Mouse (Mus musculus): ENCODE measurements around the gene Hist1h2af. TPM values are rescaled to one million over a fixed set of nuclear protein-coding genes. Genes with fewer than 3 reads are reported as not detected.
"Not testable (repeated sequence)": the region's sequence is repeated elsewhere in the genome, so short reads cannot be mapped to it uniquely, and the experiment has no call there.

Hist1h2af gene
- polyA plus RNA-seq, 1 experiment from 2014 or later, result 0.82 TPM

- not testable (repeated sequence) for ATAC-seq (ENCODE audit: low FRiP score, low read depth); H3K36me3 ChIP-seq; H3K9me3 ChIP-seq; H3K27me3 ChIP-seq
- H3K4me3 ChIP-seq, result peak overlapping the region; percentile 44
- peak overlapping the region; percentile 96 for H3K27ac ChIP-seq (replicated peaks)
- peaks cover 30% of the 10 kb centered on the region for H3K4me1 ChIP-seq (replicated peaks)
- peak overlapping the region; percentile 49 for H3K9ac ChIP-seq
- WGBS, result 1% methylated on average over 28 of the region's 41 CpGs
- H3K4me2 ChIP-seq, result peak overlapping the region; percentile 58
These were observed 36.7 kb downstream of the Hist1h2af start for GRCm38 (mm10) chr13:23570261-23571021.

GRCm38 (mm10) chr13:23571022-23571503 lies 37.4 kb downstream of the Hist1h2af start, which contains the start of the genes Hist1h2ae and Hist1h2bg:
Hist1h2ae (minus strand) TSS chr13:23571220.
Hist1h2bg (plus strand) TSS chr13:23571396.
- no peaks in the 10 kb centered on the region for H3K9me3 ChIP-seq
- H3K27me3 ChIP-seq, result no peaks in the 10 kb centered on the region
- peak within 1 kb of the TSS; percentile 58 for H3K4me2 ChIP-seq
- peak within 1 kb of the TSS; percentile 96 for H3K27ac ChIP-seq (replicated peaks)
- WGBS, result 0% methylated on average over 18 of the region's 18 CpGs
- peak within 1 kb of the TSS; percentile 50 for H3K9ac ChIP-seq
- H3K36me3 ChIP-seq, result no peaks in the 10 kb centered on the region
- ATAC-seq (ENCODE audit: low FRiP score, low read depth), result peak; percentile 96
- H3K4me1 ChIP-seq (replicated peaks), result peaks cover 32% of the 10 kb centered on the region
- peak within 1 kb of the TSS; percentile 44 for H3K4me3 ChIP-seq

GRCm38 (mm10) chr13:23571504-23572217 lies 38.0 kb downstream of the Hist1h2af start:
- peak overlapping the region; percentile 96 for H3K27ac ChIP-seq (replicated peaks)
- ATAC-seq (ENCODE audit: low FRiP score, low read depth); H3K36me3 ChIP-seq; H3K9me3 ChIP-seq; H3K27me3 ChIP-seq: not testable (repeated sequence)
- H3K4me3 ChIP-seq, result peak overlapping the region; percentile 44
- peaks cover 38% of the 10 kb centered on the region for H3K4me1 ChIP-seq (replicated peaks)
- WGBS, result under 1% methylated on average over 18 of the region's 34 CpGs
- H3K4me2 ChIP-seq, result peak overlapping the region; percentile 58
- peak overlapping the region; percentile 50 for H3K9ac ChIP-seq

GRCm38 (mm10) chr13:23572218-23573033 lies 38.7 kb downstream of the Hist1h2af start:
- no peaks in the 10 kb centered on the region for H3K27me3 ChIP-seq
- H3K36me3 ChIP-seq, result no peaks in the 10 kb centered on the region
- H3K9me3 ChIP-seq, result no peaks in the 10 kb centered on the region
- ATAC-seq (ENCODE audit: low FRiP score, low read depth), result no peak
- peak overlapping the region; percentile 50 for H3K9ac ChIP-seq
- peaks cover 41% of the 10 kb centered on the region for H3K4me1 ChIP-seq (replicated peaks)
- peak overlapping the region; percentile 58 for H3K4me2 ChIP-seq
- peak overlapping the region; percentile 44 for H3K4me3 ChIP-seq
- WGBS, result 43% methylated on average over 2 of the region's 2 CpGs
- H3K27ac ChIP-seq (replicated peaks), result peak overlapping the region; percentile 96

GRCm38 (mm10) chr13:23573034-23573897 lies 39.6 kb downstream of the Hist1h2af start:
- H3K27ac ChIP-seq (replicated peaks), result peak overlapping the region; percentile 87
- not testable (repeated sequence) for H3K27me3 ChIP-seq; H3K36me3 ChIP-seq; ATAC-seq (ENCODE audit: low FRiP score, low read depth); H3K9me3 ChIP-seq
- peak overlapping the region; percentile 58 for H3K4me2 ChIP-seq
- peaks cover 41% of the 10 kb centered on the region for H3K4me1 ChIP-seq (replicated peaks)
- peak overlapping the region; percentile 38 for H3K4me3 ChIP-seq
- WGBS, result 8% methylated on average over 20 of the region's 20 CpGs
- peak overlapping the region; percentile 29; the same call in 1 of the 2 replicates for H3K9ac ChIP-seq

GRCm38 (mm10) chr13:23573898-23574524 lies 40.3 kb downstream of the Hist1h2af start, which contains the start of the genes Hist1h2bf and Hist1h2ad:
Hist1h2bf (minus strand) TSS chr13:23574196.
Hist1h2ad (plus strand) TSS chr13:23574381.
- peak within 1 kb of the TSS; percentile 43 for H3K4me3 ChIP-seq
- H3K27me3 ChIP-seq, H3K36me3 ChIP-seq, H3K9me3 ChIP-seq: not testable (repeated sequence)
- peak within 1 kb of the TSS; percentile 87 for H3K27ac ChIP-seq (replicated peaks)
- H3K4me2 ChIP-seq, result peak within 1 kb of the TSS; percentile 58
- peak within 1 kb of the TSS; percentile 29; the same call in 1 of the 2 replicates for H3K9ac ChIP-seq
- under 1% methylated on average over 42 of the region's 42 CpGs for WGBS
- H3K4me1 ChIP-seq (replicated peaks), result peaks cover 41% of the 10 kb centered on the region
- peak; percentile 93 for ATAC-seq (ENCODE audit: low FRiP score, low read depth)

GRCm38 (mm10) chr13:23574546-23575170 lies 41.0 kb downstream of the Hist1h2af start:
- not testable (repeated sequence) for H3K9me3 ChIP-seq; H3K36me3 ChIP-seq; H3K9ac ChIP-seq; ATAC-seq (ENCODE audit: low FRiP score, low read depth); H3K27me3 ChIP-seq
- peak overlapping the region; percentile 43 for H3K4me3 ChIP-seq
- peak overlapping the region; percentile 87 for H3K27ac ChIP-seq (replicated peaks)
- peak overlapping the region; percentile 58 for H3K4me2 ChIP-seq
- under 1% methylated on average over 7 of the region's 39 CpGs for WGBS
- peaks cover 39% of the 10 kb centered on the region for H3K4me1 ChIP-seq (replicated peaks)

- no peaks in the 10 kb centered on the region for H3K27me3 ChIP-seq
- H3K27ac ChIP-seq (replicated peaks), result peak within 1 kb of the TSS; percentile 82
- peak within 1 kb of the TSS; percentile 53; the same call in 1 of the 2 replicates for H3K9ac ChIP-seq
- peak within 1 kb of the TSS; percentile 58 for H3K4me2 ChIP-seq
- H3K4me1 ChIP-seq (replicated peaks), result peaks cover 34% of the 10 kb centered on the region
- H3K4me3 ChIP-seq, result peak within 1 kb of the TSS; percentile 43
- under 1% methylated on average over 18 of the region's 18 CpGs for WGBS
- no peaks in the 10 kb centered on the region for H3K36me3 ChIP-seq
- peak; percentile 62 for ATAC-seq (ENCODE audit: low FRiP score, low read depth)
- no peaks in the 10 kb centered on the region for H3K9me3 ChIP-seq
These were observed 41.7 kb downstream of the Hist1h2af start, which contains the start of gene Hist1h3d for GRCm38 (mm10) chr13:23575271-23575851. Hist1h3d (plus strand) TSS chr13:23575763.

- Histone ChIP-seq H3K4me2 (peak overlapping the region; percentile 58), H3K4me1 (replicated peaks) (peaks cover 35% of the 10 kb centered on the region), H3K27ac (replicated peaks) (peak overlapping the region; percentile 79), H3K4me3 (peak overlapping the region; percentile 43), H3K9ac (peak overlapping the region; percentile 53; the same call in 1 of the 2 replicates)
- not testable (repeated sequence) for H3K9me3 ChIP-seq; H3K27me3 ChIP-seq; H3K36me3 ChIP-seq; ATAC-seq (ENCODE audit: low FRiP score, low read depth)
- WGBS, result 2% methylated on average over 13 of the region's 40 CpGs
These were observed 42.2 kb downstream of the Hist1h2af start for GRCm38 (mm10) chr13:23575864-23576313.
